Comparison of ENCODE assay signal across 8 mouse cellular contexts in the genomic region with DNA sequence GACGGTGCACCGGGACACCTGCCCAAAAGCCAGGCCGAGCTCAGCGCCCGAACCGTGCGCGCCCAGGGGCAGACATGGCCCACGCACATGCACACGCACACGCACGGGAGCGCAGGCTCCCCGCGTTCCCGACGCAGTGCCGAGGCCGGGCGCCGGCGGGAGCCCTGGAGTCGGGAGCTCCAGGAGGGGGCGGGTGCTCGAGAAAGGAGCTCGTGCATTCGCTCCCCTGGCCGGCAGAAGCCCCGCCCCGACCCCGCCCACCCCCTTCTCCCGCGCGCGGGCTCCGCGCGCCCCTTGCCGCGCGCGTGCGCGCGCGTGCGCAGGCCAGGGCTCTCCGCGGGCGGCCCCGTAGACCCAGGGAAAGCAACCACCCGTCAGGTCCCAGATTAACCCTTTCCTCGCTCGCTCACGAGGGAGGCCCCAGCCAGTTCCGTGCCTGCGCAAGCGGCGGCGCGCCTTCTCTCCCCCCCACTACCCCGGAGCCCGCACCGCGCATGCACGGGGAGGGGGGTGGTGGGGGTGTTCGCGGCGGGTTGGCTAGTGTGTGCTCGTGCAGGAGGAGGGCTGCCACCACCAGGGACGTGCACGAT. TPM values are rescaled to one million over a fixed set of nuclear protein-coding genes. Genes with fewer than 3 reads are reported as not detected.
DNase-seq lines count a peak whose midpoint lies in the region; ATAC-seq lines count a peak whose summit lies in the region.

TSS of gene Zbtb14 (plus strand) at position 540 of the 590 bp plus-strand sequence.

- H3K36me3 ChIP-seq in intestine, embryonic 14.5 days (ENCODE audit: control insufficient read depth, insufficient read depth, low read length) = peaks cover 21% of the 10 kb centered on the region

- peak; percentile 85 to 89 for DNase-seq in adrenal gland, adult 18-20 months (ENCODE audit: low spot score in 2 of 2)
- peak; percentile 97 for DNase-seq in embryo, embryonic 11 days
- DNase-seq in gastrocnemius, postnatal 25 days = peak; percentile 96
- DNase-seq in intestine, embryonic 14.5 days (ENCODE audit: low spot score) = peak; percentile 95
- DNase-seq in left cerebral cortex, postnatal 14 days (ENCODE audit: low spot score in 2 of 2) = peak; percentile 93 to 98
- DNase-seq in mesoderm, embryonic 11.5 days (ENCODE audit: low read depth, low spot score) = peak; percentile 98
- DNase-seq in right cerebral cortex, postnatal 36 days (ENCODE audit: low spot score in 2 of 2) = peak; percentile 87 to 90
- peak; percentile 98 for DNase-seq in yolk sac, embryonic 10.5 days (ENCODE audit: low spot score)

- intact Hi-C loops in left cerebral cortex, postnatal 14 days (cut with DNase I) = loop anchor here (1.0 kb wide), 1 partner anchor 35 kb away; no protein-coding TSS in a partner anchor

- under 1% methylated on average over 42 of the region's 72 CpGs for WGBS in intestine, embryonic 14.5 days

- H3K9me3 ChIP-seq in intestine, embryonic 14.5 days (ENCODE audit: control insufficient read depth, low read length) = no peaks in the 10 kb centered on the region

- H3K9ac ChIP-seq in intestine, embryonic 14.5 days (ENCODE audit: low read length) = peak within 1 kb of the TSS; percentile 97

- peaks cover 9% of the 10 kb centered on the region for H3K4me1 ChIP-seq in intestine, embryonic 14.5 days (replicated peaks; ENCODE audit: control insufficient read depth, insufficient read depth, low read length)

- no peaks in the 10 kb centered on the region for H3K27me3 ChIP-seq in intestine, embryonic 14.5 days (replicated peaks; ENCODE audit: control insufficient read depth, insufficient read depth, low read length)

- H3K27ac ChIP-seq in intestine, embryonic 14.5 days (ENCODE audit: low read depth) = peak within 1 kb of the TSS; percentile 100

- ATAC-seq in intestine, embryonic 14.5 days (replicated peaks; ENCODE audit: low FRiP score, low TSS enrichment, low read depth) = peak; percentile 93

- H3K4me3 ChIP-seq in intestine, embryonic 14.5 days (ENCODE audit: low read depth, low read length) = peak within 1 kb of the TSS; percentile 80

- H3K4me2 ChIP-seq in intestine, embryonic 14.5 days (ENCODE audit: low read length) = peak within 1 kb of the TSS; percentile 82

RNA-seq across cellular contexts. Expression of gene Zbtb14, which starts in this region (rescaled TPM):
- total RNA-seq in adrenal gland, adult 18-20 months (2021) = 10 to 100 TPM; 11.1 to 14.5 TPM
- total RNA-seq in gastrocnemius, postnatal 25 days (2021) = 1 to 10 TPM; 6.2 to 8.3 TPM
- 20.3 and 21.4 TPM in 2 replicates for polyA plus RNA-seq in intestine, embryonic 14.5 days (2014; fragmentation: Nextera tagmentation; extraction: Ambion mirVana)
- 10 to 100 TPM; 22.6 to 23.7 TPM for total RNA-seq in left cerebral cortex, postnatal 14 days (2021)

Comparison
In these comparisons a context has a peak if more than half of its experiments do, and no peak if none do; other contexts are left out.
1. Peak in every context shown above with its lines: DNase-seq, ATAC-seq, H3K4me3 ChIP-seq and H3K27ac ChIP-seq.